Mouse (Mus musculus): ENCODE measurements around the gene Dbi.

- TF ChIP-seq SRF (IDR thresholded peaks at IDR 0.05; ENCODE audit: control insufficient read depth, insufficient read length, low read depth) (no peak), POLR2A (IDR thresholded peaks at IDR 0.05; ENCODE audit: insufficient read length, low read depth) (no peak), MYOD1 (IDR thresholded peaks at IDR 0.05; ENCODE audit: control insufficient read depth in 1 of 3, insufficient read length in 2 of 3, low read depth in 2 of 3) (no peak), POLR2AphosphoS2 (IDR thresholded peaks at IDR 0.05; ENCODE audit: insufficient read length, low read depth) (no peak), CEBPB (IDR thresholded peaks at IDR 0.05; ENCODE audit: insufficient read depth, poor library complexity, severe bottlenecking) (no peak), MYOG (IDR thresholded peaks at IDR 0.05; ENCODE audit: control insufficient read depth in 1 of 3, insufficient read depth in 1 of 3, insufficient read length in 2 of 3, low read depth in 2 of 3) (no peak), REST (IDR thresholded peaks at IDR 0.05; ENCODE audit: insufficient read depth, insufficient read length) (no peak), USF1 (IDR thresholded peaks at IDR 0.05; ENCODE audit: low read depth) (no peak), MAX (IDR thresholded peaks at IDR 0.05; ENCODE audit: low read depth) (no peak)
Measured at GRCm38 (mm10) chr1:120125471-120125870, 4.6 kb upstream of the Dbi start.

Data from myocyte (in vitro differentiated cells).